In the genomic region with DNA sequence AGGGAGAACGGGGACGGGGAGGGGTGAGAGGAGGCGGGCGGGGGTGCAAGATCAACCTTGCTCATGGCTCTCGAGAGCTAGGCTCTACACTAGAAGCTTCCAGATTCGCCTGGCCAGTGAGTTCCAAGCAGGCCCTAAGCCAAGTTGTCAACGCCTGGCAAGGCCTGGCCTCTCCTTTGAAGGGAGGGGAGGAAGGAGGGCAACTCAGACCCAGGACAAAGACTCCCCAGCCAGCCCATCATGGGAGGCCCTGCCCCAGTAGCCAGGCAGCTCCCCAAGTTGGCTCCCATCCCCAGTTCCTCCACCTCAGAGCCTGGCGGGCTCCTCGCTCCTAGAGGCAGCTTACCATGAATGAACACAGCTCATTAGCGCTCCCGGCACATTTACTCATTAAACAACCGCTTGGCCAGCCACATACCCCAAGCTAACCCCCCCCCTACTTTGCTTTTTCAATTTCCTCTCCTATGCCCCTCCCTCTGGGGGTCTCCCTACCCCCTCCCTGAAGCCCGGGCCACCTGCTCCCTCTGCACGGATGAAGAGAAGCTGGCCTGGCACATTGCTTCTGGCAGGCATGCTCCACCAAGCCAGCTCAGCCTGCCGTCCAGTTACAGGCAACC, we compare ENCODE assay signal across 8 mouse cellular contexts. TPM values are rescaled to one million over a fixed set of nuclear protein-coding genes. Genes with fewer than 3 reads are reported as not detected.
DNase-seq lines count a peak whose midpoint lies in the region; ATAC-seq lines count a peak whose summit lies in the region.

No protein-coding gene starts in this region.

- H3K4me2 ChIP-seq in kidney, embryonic 16.5 days (replicated peaks; ENCODE audit: low read depth, low read length) = no peak overlapping the region
- H3K4me2 ChIP-seq in midbrain, embryonic 13.5 days (replicated peaks) = no peak overlapping the region; the same call in 1 of the 2 replicates

- H3K9ac ChIP-seq in kidney, embryonic 16.5 days (replicated peaks; ENCODE audit: low read length) = no peak overlapping the region
- H3K9ac ChIP-seq in midbrain, embryonic 13.5 days (replicated peaks) = no peak overlapping the region

- WGBS in kidney, embryonic 16.5 days = 32% methylated on average over 15 of the region's 15 CpGs
- WGBS in midbrain, embryonic 13.5 days = 25% methylated on average over 15 of the region's 15 CpGs

- H3K36me3 ChIP-seq in kidney, embryonic 16.5 days (ENCODE audit: insufficient read depth, low read length) = no peaks in the 10 kb centered on the region
- no peaks in the 10 kb centered on the region for H3K36me3 ChIP-seq in midbrain, embryonic 13.5 days

- peak overlapping the region; percentile 75 for H3K27ac ChIP-seq in kidney, embryonic 16.5 days (ENCODE audit: low read length)
- peak overlapping the region; percentile 79 for H3K27ac ChIP-seq in midbrain, embryonic 13.5 days

- peaks cover 23% of the 10 kb centered on the region for H3K27me3 ChIP-seq in kidney, embryonic 16.5 days (ENCODE audit: insufficient read depth, low read length)
- H3K27me3 ChIP-seq in midbrain, embryonic 13.5 days = peaks cover 21% of the 10 kb centered on the region

- DNase-seq in adrenal gland, postnatal 25 days = peak; percentile 17
- DNase-seq in cerebellum, adult 11-12 months = peak; percentile 25
- DNase-seq in frontal cortex, postnatal 14 days (ENCODE audit: low spot score in 2 of 2) = peak; percentile 47 to 68
- DNase-seq in testis, postnatal 14 days (ENCODE audit: low spot score) = no peak
- DNase-seq in adipocyte (ENCODE audit: low spot score) = no peak

- no peak overlapping the region for H3K4me3 ChIP-seq in kidney, embryonic 16.5 days (ENCODE audit: low read length)
- H3K4me3 ChIP-seq in midbrain, embryonic 13.5 days (replicated peaks) = no peak overlapping the region

- peaks cover 23% of the 10 kb centered on the region for H3K4me1 ChIP-seq in kidney, embryonic 16.5 days (ENCODE audit: insufficient read depth, low read length)
- H3K4me1 ChIP-seq in midbrain, embryonic 13.5 days (replicated peaks) = peaks cover 71% of the 10 kb centered on the region

- H3K9me3 ChIP-seq in kidney, embryonic 16.5 days (ENCODE audit: low read length) = no peaks in the 10 kb centered on the region
- H3K9me3 ChIP-seq in midbrain, embryonic 13.5 days = no peaks in the 10 kb centered on the region

- peak; percentile 85 for ATAC-seq in kidney, embryonic 16.5 days (ENCODE audit: low FRiP score, low TSS enrichment)
- ATAC-seq in midbrain, embryonic 13.5 days = peak; percentile 86
- no peak for ATAC-seq in CD4-positive, CD25-positive, alpha-beta regulatory T cell, adult 4 months

RNA-seq across cellular contexts. Expression of a gene that starts 2.6 kb away (rescaled TPM):
- total RNA-seq in adrenal gland, postnatal 25 days (2021) = 8.5 and 11.1 TPM in 2 replicates
- polyA plus RNA-seq in kidney, embryonic 16.5 days (2015; fragmentation: Nextera tagmentation; extraction: Ambion mirVana) = 6.2 and 6.4 TPM in 2 replicates
- polyA plus RNA-seq in midbrain, embryonic 13.5 days (2015; fragmentation: Nextera tagmentation; extraction: Ambion mirVana) = 13.2 and 23.8 TPM in 2 replicates
- not detected for polyA plus RNA-seq in CD4-positive, CD25-positive, alpha-beta regulatory T cell, adult 4 months (2017; shearing (Covaris generic))

RNA-seq across cellular contexts. Expression of a gene that starts 55.8 kb away (rescaled TPM):
- 5.6 and 6.1 TPM in 2 replicates for total RNA-seq in adrenal gland, postnatal 25 days (2021)
- 28.0 and 31.1 TPM in 2 replicates for polyA plus RNA-seq in kidney, embryonic 16.5 days (2015; fragmentation: Nextera tagmentation; extraction: Ambion mirVana)
- polyA plus RNA-seq in midbrain, embryonic 13.5 days (2015; fragmentation: Nextera tagmentation; extraction: Ambion mirVana) = 11.0 and 11.6 TPM in 2 replicates
- polyA plus RNA-seq in CD4-positive, CD25-positive, alpha-beta regulatory T cell, adult 4 months (2017; shearing (Covaris generic)) = 1 to 10 TPM; 3.0 to 5.9 TPM

Comparison
In these comparisons a context has a peak if more than half of its experiments do, and no peak if none do; other contexts are left out.
1. DNase-seq: peak in adrenal gland, postnatal 25 days (single experiment), cerebellum, adult 11-12 months (single experiment) and frontal cortex, postnatal 14 days (2 of 2); none in testis, postnatal 14 days (single experiment) and adipocyte (single experiment).